25 mouse cellular contexts compared by ENCODE assay signal in the genomic region with DNA sequence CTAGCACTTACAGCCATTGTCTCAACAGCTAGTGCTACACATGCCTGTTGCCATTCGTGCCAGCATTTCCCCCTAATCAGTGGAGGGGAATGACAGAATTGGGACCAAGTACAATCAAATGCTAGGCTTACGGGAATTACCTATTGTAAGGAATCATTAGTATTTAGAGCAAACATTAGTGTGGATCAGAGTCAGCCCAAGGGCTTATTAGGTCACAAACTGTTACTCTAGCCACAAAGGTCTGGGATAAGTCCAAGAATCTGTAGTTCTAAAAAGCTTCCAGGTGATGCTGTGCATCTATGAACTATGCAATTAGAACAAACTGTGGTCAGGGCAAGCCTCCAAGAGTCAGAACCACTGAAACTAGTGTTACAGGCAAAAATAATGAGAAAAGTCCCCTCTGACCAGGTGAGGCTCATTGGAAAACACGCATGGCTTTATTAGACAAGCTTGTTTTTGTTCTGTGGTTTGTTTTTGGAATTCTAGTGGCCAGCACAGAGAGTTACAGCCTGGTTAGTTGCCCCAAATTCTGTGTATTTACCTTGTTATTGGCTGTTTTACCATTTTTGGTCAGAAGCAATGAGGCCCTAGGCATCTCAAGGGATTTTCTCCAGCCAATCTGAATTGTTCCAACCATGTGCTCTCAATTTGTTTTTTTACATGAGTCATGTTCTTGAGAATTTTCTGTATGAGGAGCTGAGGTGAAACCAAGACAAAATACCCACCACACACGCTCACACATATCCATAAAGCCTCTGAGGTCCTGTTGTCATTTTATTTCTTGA.
A peak's percentile ranks its signal among the peaks of the same experiment; 100 is the strongest.
DNase-seq lines count a peak whose midpoint lies in the region; ATAC-seq and TF ChIP-seq lines count a peak whose summit lies in the region.
"Had no signal": no experiment of that assay in that cellular context is flagged by ENCODE, and none has a peak within 500 bp of the region (broad histone marks: within the 10 kb centered on the region; RNA-seq: fewer than 3 reads in every experiment).

No protein-coding gene starts in this region.

- no peaks in the 10 kb centered on the region for H3K4me1 ChIP-seq in forebrain, embryonic 13.5 days
- no peaks in the 10 kb centered on the region for H3K4me1 ChIP-seq in forebrain, embryonic 11.5 days (replicated peaks; ENCODE audit: control insufficient read depth, insufficient read depth, low read length)
- H3K4me1 ChIP-seq in limb, embryonic 15.5 days = peaks cover 7% of the 10 kb centered on the region; the same call in 1 of the 2 replicates
- no peaks in the 10 kb centered on the region for H3K4me1 ChIP-seq in hindbrain, embryonic 16.5 days (ENCODE audit: control insufficient read depth, insufficient read depth, low read depth, low read length)
- H3K4me1 ChIP-seq: embryonic facial prominence, embryonic 12.5 days; forebrain, embryonic 10.5 days; heart, embryonic 15.5 days; hindbrain, embryonic 10.5 days; lung, embryonic 15.5 days; neural tube, embryonic 15.5 days; stomach, embryonic 15.5 days had no signal

- H3K4me3 ChIP-seq in forebrain, embryonic 13.5 days = no peak overlapping the region
- H3K4me3 ChIP-seq in forebrain, embryonic 11.5 days (ENCODE audit: low read depth, low read length) = no peak overlapping the region
- no peak overlapping the region for H3K4me3 ChIP-seq in limb, embryonic 15.5 days
- no peak overlapping the region for H3K4me3 ChIP-seq in layer of hippocampus, adult 2 months
- H3K4me3 ChIP-seq in hindbrain, embryonic 16.5 days (ENCODE audit: low read length) = no peak overlapping the region
- H3K4me3 ChIP-seq: embryonic facial prominence, embryonic 12.5 days; forebrain, embryonic 10.5 days; heart, embryonic 15.5 days; hindbrain, embryonic 10.5 days; left cerebral cortex, adult 2 months; lung, embryonic 15.5 days; neural tube, embryonic 15.5 days; stomach, embryonic 15.5 days had no signal

- H3K9ac ChIP-seq in forebrain, embryonic 13.5 days = no peak overlapping the region
- H3K9ac ChIP-seq in forebrain, embryonic 11.5 days (ENCODE audit: low read length) = no peak overlapping the region
- H3K9ac ChIP-seq in limb, embryonic 15.5 days = no peak overlapping the region
- H3K9ac ChIP-seq in hindbrain, embryonic 16.5 days (ENCODE audit: low read depth, low read length) = no peak overlapping the region
- H3K9ac ChIP-seq: embryonic facial prominence, embryonic 12.5 days; heart, embryonic 15.5 days; liver, embryonic 14.5 days; lung, embryonic 15.5 days; neural tube, embryonic 15.5 days; stomach, embryonic 15.5 days had no signal

- H3K9me3 ChIP-seq in forebrain, embryonic 13.5 days (replicated peaks) = no peaks in the 10 kb centered on the region
- H3K9me3 ChIP-seq in forebrain, embryonic 11.5 days (ENCODE audit: control insufficient read depth, low read length) = no peaks in the 10 kb centered on the region
- no peaks in the 10 kb centered on the region for H3K9me3 ChIP-seq in limb, embryonic 15.5 days
- H3K9me3 ChIP-seq in hindbrain, embryonic 16.5 days (ENCODE audit: control insufficient read depth, low read length) = no peaks in the 10 kb centered on the region
- H3K9me3 ChIP-seq: embryonic facial prominence, embryonic 12.5 days; forebrain, embryonic 10.5 days; heart, embryonic 15.5 days; hindbrain, embryonic 10.5 days; lung, embryonic 15.5 days; neural tube, embryonic 15.5 days; stomach, embryonic 15.5 days had no signal

- no peaks in the 10 kb centered on the region for H3K36me3 ChIP-seq in forebrain, embryonic 13.5 days (ENCODE audit: poor library complexity, severe bottlenecking)
- H3K36me3 ChIP-seq in forebrain, embryonic 11.5 days (ENCODE audit: control insufficient read depth, insufficient read depth, low read length) = no peaks in the 10 kb centered on the region
- no peaks in the 10 kb centered on the region for H3K36me3 ChIP-seq in limb, embryonic 15.5 days
- H3K36me3 ChIP-seq in hindbrain, embryonic 16.5 days (ENCODE audit: control insufficient read depth, insufficient read depth, low read length) = no peaks in the 10 kb centered on the region
- H3K36me3 ChIP-seq: embryonic facial prominence, embryonic 12.5 days; forebrain, embryonic 10.5 days; heart, embryonic 15.5 days; hindbrain, embryonic 10.5 days; lung, embryonic 15.5 days; neural tube, embryonic 15.5 days; stomach, embryonic 15.5 days had no signal

- WGBS in forebrain, embryonic 13.5 days = 74% methylated on average over 4 of the region's 4 CpGs
- 84% methylated on average over 4 of the region's 4 CpGs for WGBS in forebrain, embryonic 11.5 days
- WGBS in limb, embryonic 15.5 days = 35% methylated on average over 4 of the region's 4 CpGs
- WGBS in hindbrain, embryonic 16.5 days = 75% methylated on average over 4 of the region's 4 CpGs

- no peak for DNase-seq in forebrain, embryonic 11.5 days (ENCODE audit: low spot score)
- peak; percentile 59 for DNase-seq in NIH3T3 (ENCODE audit: low read depth)
- DNase-seq in cerebellum, postnatal 10 days = peak; percentile 13 to 17
- DNase-seq in layer of hippocampus, adult 2 months (ENCODE audit: low spot score in 2 of 2) = no peak
- DNase-seq: adrenal gland, postnatal 25 days; gastrocnemius, postnatal 10 days; kidney, adult 11 months; left cerebral cortex, postnatal 4 days; lung, postnatal 4 days; right cerebral cortex, postnatal 25 days; thymus, adult 2 months had no signal

- no peak for TF ChIP-seq CTCF in layer of hippocampus, adult 2 months (conservative IDR thresholded peaks at IDR 0.05)

- no peak overlapping the region for H3K27ac ChIP-seq in forebrain, embryonic 13.5 days
- no peak overlapping the region for H3K27ac ChIP-seq in forebrain, embryonic 11.5 days (ENCODE audit: low read depth, low read length)
- no peak overlapping the region for H3K27ac ChIP-seq in limb, embryonic 15.5 days
- no peak overlapping the region for H3K27ac ChIP-seq in layer of hippocampus, adult 2 months
- H3K27ac ChIP-seq in hindbrain, embryonic 16.5 days (ENCODE audit: low read depth, low read length) = no peak overlapping the region
- H3K27ac ChIP-seq: embryonic facial prominence, embryonic 12.5 days; forebrain, embryonic 10.5 days; heart, embryonic 15.5 days; hindbrain, embryonic 10.5 days; kidney, postnatal 0 days; left cerebral cortex, adult 2 months; liver, embryonic 14.5 days; lung, embryonic 15.5 days; neural tube, embryonic 15.5 days; stomach, embryonic 15.5 days had no signal

- no peaks in the 10 kb centered on the region for H3K27me3 ChIP-seq in forebrain, embryonic 13.5 days
- H3K27me3 ChIP-seq in forebrain, embryonic 11.5 days (ENCODE audit: control insufficient read depth, insufficient read depth, low read length) = no peaks in the 10 kb centered on the region
- no peaks in the 10 kb centered on the region for H3K27me3 ChIP-seq in limb, embryonic 15.5 days
- no peaks in the 10 kb centered on the region for H3K27me3 ChIP-seq in hindbrain, embryonic 16.5 days (replicated peaks; ENCODE audit: control insufficient read depth, insufficient read depth, low read length)
- H3K27me3 ChIP-seq: embryonic facial prominence, embryonic 12.5 days; heart, embryonic 15.5 days; lung, embryonic 15.5 days; neural tube, embryonic 15.5 days; stomach, embryonic 15.5 days had no signal

- H3K4me2 ChIP-seq in forebrain, embryonic 13.5 days = no peak overlapping the region
- H3K4me2 ChIP-seq in forebrain, embryonic 11.5 days (ENCODE audit: low read depth, low read length, severe bottlenecking) = no peak overlapping the region
- no peak overlapping the region for H3K4me2 ChIP-seq in limb, embryonic 15.5 days
- no peak overlapping the region for H3K4me2 ChIP-seq in hindbrain, embryonic 16.5 days (ENCODE audit: low read length)
- H3K4me2 ChIP-seq: embryonic facial prominence, embryonic 12.5 days; heart, embryonic 15.5 days; lung, embryonic 15.5 days; neural tube, embryonic 15.5 days; stomach, embryonic 15.5 days had no signal

- peak; percentile 38; the same call in 1 of the 2 replicates for ATAC-seq in forebrain, embryonic 13.5 days
- no peak for ATAC-seq in forebrain, embryonic 11.5 days (replicated peaks; ENCODE audit: low FRiP score)
- peak; percentile 52 for ATAC-seq in limb, embryonic 15.5 days (ENCODE audit: insufficient number of reproducible peaks, low FRiP score, low TSS enrichment, low read depth)
- ATAC-seq in hindbrain, embryonic 16.5 days = no peak
- ATAC-seq: midbrain, embryonic 16.5 days had no signal

Comparison
In these comparisons a context has a peak if more than half of its experiments do, and no peak if none do; other contexts are left out.
1. ATAC-seq: peak in forebrain, embryonic 13.5 days (single experiment) and limb, embryonic 15.5 days (single experiment); none in forebrain, embryonic 11.5 days (single experiment) and hindbrain, embryonic 16.5 days (single experiment).
2. DNase-seq: peak in NIH3T3 (single experiment) and cerebellum, postnatal 10 days (2 of 2); none in forebrain, embryonic 11.5 days (single experiment) and layer of hippocampus, adult 2 months (0 of 2).